Mouse (Mus musculus) midbrain, embryonic 10.5 days (tissue): ENCODE results near the gene 5730522E02Rik. TPM values are rescaled to one million over a fixed set of nuclear protein-coding genes. Genes with fewer than 3 reads are reported as not detected.
A peak's percentile ranks its signal among the peaks of the same experiment; 100 is the strongest.

ENCODE experiments used
- DNase-seq: peaks from one replicate; pipeline ENCODE4 v3.0.0-alpha.2; 2017; ENCODE audit warnings: low spot score
- H3K27ac ChIP-seq: fragments of 300-500 bp; sonication (generic); replicated peaks from 2 replicates; pipeline ENCODE4 v1.5.1; 2016; ENCODE audit warnings: mild to moderate bottlenecking
- H3K27me3 ChIP-seq: fragments of 300-500 bp; sonication (generic); 2 replicates; pipeline ENCODE4 v1.6.1; 2016; ENCODE audit warnings: low read depth, mild to moderate bottlenecking; ENCODE audit not compliant: poor library complexity, severe bottlenecking
- H3K36me3 ChIP-seq: fragments of 300-500 bp; sonication (generic); 2 replicates; pipeline ENCODE4 v1.6.1; 2016; ENCODE audit warnings: mild to moderate bottlenecking, moderate library complexity
- H3K4me1 ChIP-seq: fragments of 300-500 bp; sonication (generic); 2 replicates; pipeline ENCODE4 v1.6.1; 2016
- H3K4me3 ChIP-seq: fragments of 300-500 bp; sonication (generic); 2 replicates; pipeline ENCODE4 v1.5.1; 2016; ENCODE audit warnings: mild to moderate bottlenecking, moderate library complexity
- H3K9me3 ChIP-seq: fragments of 300-500 bp; sonication (generic); replicated peaks from 2 replicates; pipeline ENCODE4 v1.6.1; 2016; ENCODE audit warnings: mild to moderate bottlenecking
- WGBS: fragments of 180-500 bp; shearing (Covaris S2); methylation state at CpG from one replicate; pipeline ENCODE4 v1.1.7; 2016; 5-methylcytosine and 5-hydroxymethylcytosine counted together
- polyA plus RNA-seq: library from polyadenylated mRNA; unstranded; fragments of >200 nt; fragmentation: Nextera tagmentation; extraction: Ambion mirVana; gene quantifications from 2 replicates; pipeline ENCODE4 v1.2.1, GENCODE M21; 2016

5730522E02Rik gene
- polyA plus RNA-seq, 1 experiment from 2014 or later: 4.0 TPM

GRCm38 (mm10) chr11:25926267-25926666 is 284.3 kb downstream of the 5730522E02Rik start:
- no peaks in the 10 kb centered on the region for H3K9me3 ChIP-seq
- no peak for DNase-seq
- WGBS: 76% methylated on average over 2 of the region's 2 CpGs
- 0 out of 2 replicates have a peak, but pooled peaks cover 6% of the 10 kb centered on the region for H3K4me1 ChIP-seq
- no peak overlapping the region for H3K4me3 ChIP-seq
- H3K27ac ChIP-seq: no peak overlapping the region
- no peaks in the 10 kb centered on the region for H3K36me3 ChIP-seq
- H3K27me3 ChIP-seq: no peaks in the 10 kb centered on the region

GRCm38 (mm10) chr11:25902321-25902720 is 308.2 kb downstream of the 5730522E02Rik start:
- no peaks in the 10 kb centered on the region for H3K27me3 ChIP-seq
- no peak overlapping the region for H3K4me3 ChIP-seq
- H3K9me3 ChIP-seq: no peaks in the 10 kb centered on the region
- H3K4me1 ChIP-seq: no peaks in the 10 kb centered on the region
- WGBS: 94% methylated on average over 2 of the region's 2 CpGs
- no peak for DNase-seq
- no peaks in the 10 kb centered on the region for H3K36me3 ChIP-seq
- no peak overlapping the region for H3K27ac ChIP-seq

- no peak for DNase-seq
- no peaks in the 10 kb centered on the region for H3K9me3 ChIP-seq
- no peaks in the 10 kb centered on the region for H3K4me1 ChIP-seq
- no peaks in the 10 kb centered on the region for H3K27me3 ChIP-seq
- WGBS: 77% methylated on average over 2 of the region's 2 CpGs
- H3K4me3 ChIP-seq: no peak overlapping the region
- H3K36me3 ChIP-seq: no peaks in the 10 kb centered on the region
- no peak overlapping the region for H3K27ac ChIP-seq
Observed at GRCm38 (mm10) chr11:25901666-25902065, 308.9 kb downstream of the 5730522E02Rik start.

GRCm38 (mm10) chr11:25893906-25894305 is 316.7 kb downstream of the 5730522E02Rik start:
- Histone ChIP-seq H3K4me1 (no peaks in the 10 kb centered on the region), H3K4me3 (no peak overlapping the region), H3K9me3 (no peaks in the 10 kb centered on the region), H3K27me3 (no peaks in the 10 kb centered on the region), H3K36me3 (no peaks in the 10 kb centered on the region), H3K27ac (no peak overlapping the region)
- DNase-seq: no peak
- 92% methylated on average over 3 of the region's 3 CpGs for WGBS

- peaks cover 18% of the 10 kb centered on the region for H3K4me1 ChIP-seq
- H3K27me3 ChIP-seq: no peaks in the 10 kb centered on the region
- no peak overlapping the region for H3K4me3 ChIP-seq
- DNase-seq: no peak
- no peaks in the 10 kb centered on the region for H3K36me3 ChIP-seq
- no peaks in the 10 kb centered on the region for H3K9me3 ChIP-seq
- H3K27ac ChIP-seq: no peak overlapping the region
Observed at GRCm38 (mm10) chr11:25872983-25873382, 337.6 kb downstream of the 5730522E02Rik start.

GRCm38 (mm10) chr11:25872317-25872716 is 338.2 kb downstream of the 5730522E02Rik start:
- Histone ChIP-seq H3K4me3 (no peak overlapping the region), H3K9me3 (no peaks in the 10 kb centered on the region), H3K27me3 (no peaks in the 10 kb centered on the region), H3K36me3 (no peaks in the 10 kb centered on the region), H3K27ac (peak overlapping the region; percentile 52; the same call in 1 of the 2 replicates), H3K4me1 (peaks cover 18% of the 10 kb centered on the region)
- WGBS: 26% methylated on average over 4 of the region's 4 CpGs
- DNase-seq: peak; percentile 27

GRCm38 (mm10) chr11:25866292-25866691 is 344.3 kb downstream of the 5730522E02Rik start:
- H3K4me3 ChIP-seq: no peak overlapping the region
- no peak overlapping the region for H3K27ac ChIP-seq
- H3K4me1 ChIP-seq: peaks cover 7% of the 10 kb centered on the region
- H3K36me3 ChIP-seq: no peaks in the 10 kb centered on the region
- H3K27me3 ChIP-seq: no peaks in the 10 kb centered on the region
- no peak for DNase-seq
- H3K9me3 ChIP-seq: no peaks in the 10 kb centered on the region
- WGBS: 84% methylated on average over 2 of the region's 2 CpGs

- H3K27me3 ChIP-seq: no peaks in the 10 kb centered on the region
- H3K9me3 ChIP-seq: no peaks in the 10 kb centered on the region
- H3K4me3 ChIP-seq: no peak overlapping the region
- H3K36me3 ChIP-seq: no peaks in the 10 kb centered on the region
- no peak overlapping the region for H3K27ac ChIP-seq
- peak; percentile 81 for DNase-seq
- 11% methylated on average over 9 of the region's 9 CpGs for WGBS
- peaks cover 6% of the 10 kb centered on the region for H3K4me1 ChIP-seq
Observed at GRCm38 (mm10) chr11:25862686-25863085, 347.9 kb downstream of the 5730522E02Rik start.

GRCm38 (mm10) chr11:25856629-25857568 is 353.7 kb downstream of the 5730522E02Rik start:
- no peaks in the 10 kb centered on the region for H3K9me3 ChIP-seq
- H3K4me3 ChIP-seq: no peak overlapping the region
- H3K36me3 ChIP-seq: no peaks in the 10 kb centered on the region
- peaks cover 40% of the 10 kb centered on the region for H3K4me1 ChIP-seq
- H3K27ac ChIP-seq: no peak overlapping the region; the same call in 1 of the 2 replicates
- DNase-seq: no peak
- no peaks in the 10 kb centered on the region for H3K27me3 ChIP-seq
- 44% methylated on average over 16 of the region's 16 CpGs for WGBS

GRCm38 (mm10) chr11:25855794-25856193 is 354.8 kb downstream of the 5730522E02Rik start:
- H3K9me3 ChIP-seq: no peaks in the 10 kb centered on the region
- no peak overlapping the region for H3K4me3 ChIP-seq
- 70% methylated on average over 9 of the region's 9 CpGs for WGBS
- H3K27ac ChIP-seq: no peak overlapping the region
- H3K4me1 ChIP-seq: peaks cover 40% of the 10 kb centered on the region
- H3K36me3 ChIP-seq: no peaks in the 10 kb centered on the region
- H3K27me3 ChIP-seq: no peaks in the 10 kb centered on the region
- no peak for DNase-seq

- 79% methylated on average over 10 of the region's 10 CpGs for WGBS
- H3K4me1 ChIP-seq: peaks cover 43% of the 10 kb centered on the region
- H3K27me3 ChIP-seq: no peaks in the 10 kb centered on the region
- H3K4me3 ChIP-seq: no peak overlapping the region
- H3K9me3 ChIP-seq: no peaks in the 10 kb centered on the region
- no peaks in the 10 kb centered on the region for H3K36me3 ChIP-seq
- no peak overlapping the region for H3K27ac ChIP-seq
- no peak for DNase-seq
Observed at GRCm38 (mm10) chr11:25854216-25854615, 356.3 kb downstream of the 5730522E02Rik start.

GRCm38 (mm10) chr11:25853032-25853431 is 357.5 kb downstream of the 5730522E02Rik start:
- H3K27ac ChIP-seq: no peak overlapping the region
- peaks cover 43% of the 10 kb centered on the region for H3K4me1 ChIP-seq
- no peak overlapping the region for H3K4me3 ChIP-seq
- H3K9me3 ChIP-seq: no peaks in the 10 kb centered on the region
- 24% methylated on average over 5 of the region's 5 CpGs for WGBS
- H3K36me3 ChIP-seq: no peaks in the 10 kb centered on the region
- DNase-seq: peak; percentile 20
- no peaks in the 10 kb centered on the region for H3K27me3 ChIP-seq
